Mouse (Mus musculus): ENCODE results near the gene Prkar2a.

- TF ChIP-seq POLR2A (IDR thresholded peaks at IDR 0.05; ENCODE audit: control insufficient read depth, extremely low read depth, insufficient read depth, low read length, poor library complexity) (no peak), CTCF (IDR thresholded peaks at IDR 0.05; ENCODE audit: borderline replicate concordance, control insufficient read depth, extremely low read depth, insufficient read depth, low read length, poor library complexity) (no peak)
Measured at GRCm38 (mm10) chr9:108792730-108793129, 103.6 kb downstream of the Prkar2a start.

All from thymus, adult 2 months (tissue).